Mouse (Mus musculus) heart, adult 2 months (tissue): ENCODE results near the gene Rap1b. TPM values are rescaled to one million over a fixed set of nuclear protein-coding genes. Genes with fewer than 3 reads are reported as not detected.

Experiments used
- DNase-seq, 2 experiments: peaks; one replicate each; pipeline ENCODE4 v3.0.0; 2021
- H3K27ac ChIP-seq: fragments of 200-600 bp; 2 replicates; pipeline ENCODE4 v1.8.1; 2022
- H3K27me3 ChIP-seq: fragments of 200-500 bp; 2 replicates; pipeline ENCODE4 v1.6.1; 2012; ENCODE audit warnings: mild to moderate bottlenecking, low read length, inconsistent platforms, mixed read lengths; ENCODE audit not compliant: control insufficient read depth, insufficient read depth
- H3K36me3 ChIP-seq: fragments of 200-500 bp; 2 replicates; pipeline ENCODE4 v1.6.1; 2012; ENCODE audit warnings: low read length, inconsistent platforms; ENCODE audit not compliant: control insufficient read depth, insufficient read depth
- H3K4me1 ChIP-seq: fragments of 200-500 bp; 2 replicates; pipeline ENCODE4 v1.6.1; 2011; ENCODE audit warnings: low read length; ENCODE audit not compliant: control insufficient read depth, insufficient read depth
- H3K4me3 ChIP-seq: fragments of 200-600 bp; 2 replicates; pipeline ENCODE4 v1.8.1; 2022
- H3K79me2 ChIP-seq: fragments of 200-500 bp; replicated peaks from 2 replicates; pipeline ENCODE4 v1.6.1; 2012; ENCODE audit warnings: mild to moderate bottlenecking, inconsistent platforms, low read length, moderate library complexity, mixed read lengths; ENCODE audit not compliant: control insufficient read depth, insufficient read depth
- H3K9ac ChIP-seq: fragments of 200-500 bp; 2 replicates; pipeline ENCODE4 v1.6.1; 2012; ENCODE audit warnings: low read depth, mild to moderate bottlenecking, control low read depth, inconsistent platforms, low read length, mixed read lengths
- CTCF ChIP-seq: fragments of 200-600 bp; IDR thresholded peaks from 2 replicates; pipeline ENCODE4 v1.8.1; 2022; ENCODE audit warnings: antibody characterized with exemption, mild to moderate bottlenecking, moderate library complexity
- EP300 ChIP-seq: fragments of 200-500 bp; IDR thresholded peaks from 2 replicates; pipeline ENCODE4 v1.6.1; 2011; ENCODE audit warnings: low read depth, low read length, control low read depth; ENCODE audit not compliant: insufficient read depth
- POLR2A ChIP-seq: fragments of 200-500 bp; IDR thresholded peaks from 2 replicates; pipeline ENCODE4 v1.6.1; 2011; ENCODE audit warnings: mild to moderate bottlenecking, low read depth, low read length, control low read depth; ENCODE audit not compliant: insufficient read depth
- WGBS: fragments of 180-500 bp; shearing (Covaris S2); methylation state at CpG from one replicate; pipeline ENCODE4 v1.1.7; 2018; 5-methylcytosine and 5-hydroxymethylcytosine counted together
- intact Hi-C: fragments of 180-260 bp; cut with DNase I; formaldehyde crosslinking; loops from one replicate; pipeline ENCODE4 v1.15.1; 2025
- polyA plus RNA-seq: library from polyadenylated mRNA; depleted of rRNA; stranded (reverse); fragments of >200 nt; gene quantifications from 2 replicates; pipeline ENCODE4 v1.2.3, GENCODE M21; 2012
- total RNA-seq, 2 experiments: library from RNA; stranded (reverse); gene quantifications; 2 replicates each; pipeline ENCODE4 v1.2.3; 2021

The Rap1b gene
- total and polyA plus RNA-seq, 3 experiments, result 23.4 to 53.4 (median 48.0) TPM

- H3K9ac ChIP-seq, result peak overlapping the region; percentile 100
- peaks cover 17% of the 10 kb centered on the region for H3K36me3 ChIP-seq
- H3K4me3 ChIP-seq, result peak overlapping the region; percentile 81
- H3K27me3 ChIP-seq, result no peaks in the 10 kb centered on the region
- H3K27ac ChIP-seq, result peak overlapping the region; percentile 94
- H3K79me2 ChIP-seq, result no peaks in the 10 kb centered on the region
- peaks cover 8% of the 10 kb centered on the region for H3K4me1 ChIP-seq
- WGBS, result 1% methylated on average over 52 of the region's 52 CpGs
- no peak for TF ChIP-seq POLR2A
- no peak for TF ChIP-seq CTCF
- TF ChIP-seq EP300, result no peak
- intact Hi-C loops, result loop anchor here (1.0 to 5.0 kb wide), 5 partner anchors 52 to 258 kb away; partner anchors contain the start of genes Nup107 and Slc35e3
- DNase-seq, result peak; percentile 81 to 86
These were observed 846 bp downstream of the Rap1b start for GRCm38 (mm10) chr10:117844782-117845596.

- H3K9ac ChIP-seq, result no peak overlapping the region
- H3K79me2 ChIP-seq, result no peaks in the 10 kb centered on the region; the same call in 1 of the 2 replicates
- H3K27me3 ChIP-seq, result no peaks in the 10 kb centered on the region
- H3K4me1 ChIP-seq, result peaks cover 13% of the 10 kb centered on the region
- peaks cover 23% of the 10 kb centered on the region for H3K36me3 ChIP-seq
- 4% methylated on average over 5 of the region's 5 CpGs for WGBS
- no peak for TF ChIP-seq CTCF
- TF ChIP-seq POLR2A, result no peak
- no peak for TF ChIP-seq EP300
- H3K4me3 ChIP-seq, result peak overlapping the region; percentile 81
- DNase-seq, result no peak
- H3K27ac ChIP-seq, result peak overlapping the region; percentile 94
- intact Hi-C loops, result loop anchor here (2.0 kb wide), 2 partner anchors 51 to 205 kb away; partner anchors contain the start of gene Nup107
These were observed 1.6 kb downstream of the Rap1b start for GRCm38 (mm10) chr10:117844279-117844678.

GRCm38 (mm10) chr10:117843690-117844089 is 2.1 kb downstream of the Rap1b start:
- WGBS, result 15% methylated on average over 5 of the region's 5 CpGs
- H3K27me3 ChIP-seq, result no peaks in the 10 kb centered on the region
- intact Hi-C loops, result loop anchor here (2.0 kb wide), 3 partner anchors 15 to 205 kb away; partner anchors contain the start of gene Nup107
- H3K4me3 ChIP-seq, result peak overlapping the region; percentile 81
- H3K27ac ChIP-seq, result peak overlapping the region; percentile 94
- peaks cover 16% of the 10 kb centered on the region for H3K4me1 ChIP-seq
- TF ChIP-seq CTCF, result no peak
- TF ChIP-seq POLR2A, result no peak
- no peak for TF ChIP-seq EP300
- no peak overlapping the region for H3K9ac ChIP-seq
- peaks cover 25% of the 10 kb centered on the region for H3K36me3 ChIP-seq
- DNase-seq, result no peak
- H3K79me2 ChIP-seq, result peaks cover 4% of the 10 kb centered on the region; the same call in 1 of the 2 replicates

- no peak overlapping the region for H3K4me3 ChIP-seq
- H3K36me3 ChIP-seq, result peaks cover 38% of the 10 kb centered on the region
- DNase-seq, result no peak
- no peaks in the 10 kb centered on the region for H3K27me3 ChIP-seq
- TF ChIP-seq POLR2A, result no peak
- TF ChIP-seq EP300, result no peak
- no peak for TF ChIP-seq CTCF
- no peak overlapping the region for H3K9ac ChIP-seq
- 69% methylated on average over 1 of the region's 1 CpGs for WGBS
- peaks cover 8% of the 10 kb centered on the region for H3K79me2 ChIP-seq
- no peak overlapping the region for H3K27ac ChIP-seq
- intact Hi-C loops, result loop anchor here (2.0 kb wide), 1 partner anchor 13 kb away; no protein-coding TSS in a partner anchor
- peaks cover 20% of the 10 kb centered on the region for H3K4me1 ChIP-seq
These were observed 4.1 kb downstream of the Rap1b start for GRCm38 (mm10) chr10:117841765-117842164.

- Histone ChIP-seq H3K27ac (no peak overlapping the region), H3K36me3 (peaks cover 40% of the 10 kb centered on the region), H3K27me3 (no peaks in the 10 kb centered on the region), H3K4me1 (peaks cover 23% of the 10 kb centered on the region), H3K79me2 (peaks cover 12% of the 10 kb centered on the region), H3K4me3 (no peak overlapping the region), H3K9ac (no peak overlapping the region)
- 62% methylated on average over 5 of the region's 5 CpGs for WGBS
- TF ChIP-seq CTCF (no peak), POLR2A (no peak), EP300 (no peak)
- DNase-seq, result no peak
- intact Hi-C loops, result no loop called here
These were observed 5.3 kb downstream of the Rap1b start for GRCm38 (mm10) chr10:117840431-117840995.
